Mouse (Mus musculus): ENCODE measurements around the gene Scel. TPM values are rescaled to one million over a fixed set of nuclear protein-coding genes. Genes with fewer than 3 reads are reported as not detected.

The Scel gene
- polyA plus RNA-seq, 1 experiment: not detected

DNA sequence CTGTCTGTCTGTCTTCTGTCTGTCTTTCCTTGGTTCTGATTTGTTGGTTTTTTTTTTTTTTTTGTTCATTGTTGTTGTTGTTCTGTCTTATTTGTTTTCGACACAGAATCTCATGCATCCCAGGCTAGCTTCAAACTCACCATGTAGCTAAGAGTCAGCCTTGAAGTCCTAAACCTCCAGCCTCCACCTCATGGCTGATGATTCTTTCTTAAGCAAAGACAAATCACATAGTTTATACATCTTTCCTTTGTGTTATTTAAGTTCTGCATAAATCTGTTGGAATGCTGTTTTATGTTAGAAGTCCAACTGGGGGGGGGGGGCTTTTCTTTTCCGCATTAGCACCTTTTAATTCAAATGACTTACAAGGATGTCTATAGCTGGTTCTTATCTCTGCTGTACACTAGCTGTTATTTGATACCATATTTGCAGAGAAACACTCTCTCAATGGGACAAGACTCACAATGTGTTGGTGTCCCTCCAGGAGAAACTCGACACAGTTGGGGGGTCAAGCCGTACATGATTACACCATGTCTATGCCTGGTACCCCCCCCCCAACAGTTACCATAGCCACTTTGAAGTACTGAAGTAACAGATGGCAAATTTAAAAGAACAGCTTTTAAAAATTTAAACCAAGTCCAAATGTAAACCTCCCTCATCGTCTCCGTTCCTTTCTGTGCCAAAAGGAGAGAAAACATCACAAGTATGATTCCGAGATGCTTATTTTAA is 116.7 kb downstream of the Scel start:
- H3K27me3 ChIP-seq (ENCODE audit: control insufficient read depth, insufficient read depth, low read length): no peaks in the 10 kb centered on the region
- 76% methylated on average over 7 of the region's 7 CpGs for WGBS
- no peak for TF ChIP-seq CTCF (IDR thresholded peaks at IDR 0.05; ENCODE audit: extremely low read depth, insufficient read length, insufficient replicate concordance, low read depth, low read length)
- TF ChIP-seq POLR2A (IDR thresholded peaks at IDR 0.05; ENCODE audit: low read depth, low read length): no peak
- H3K36me3 ChIP-seq (ENCODE audit: control insufficient read depth, insufficient read depth, low read length): no peaks in the 10 kb centered on the region
- no peak overlapping the region for H3K4me3 ChIP-seq (ENCODE audit: low read depth, low read length)
- H3K27ac ChIP-seq (ENCODE audit: insufficient read depth, low read depth, low read length): no peak overlapping the region
- H3K4me1 ChIP-seq (ENCODE audit: control insufficient read depth, insufficient read depth, insufficient read length, low read length): no peaks in the 10 kb centered on the region

DNA sequence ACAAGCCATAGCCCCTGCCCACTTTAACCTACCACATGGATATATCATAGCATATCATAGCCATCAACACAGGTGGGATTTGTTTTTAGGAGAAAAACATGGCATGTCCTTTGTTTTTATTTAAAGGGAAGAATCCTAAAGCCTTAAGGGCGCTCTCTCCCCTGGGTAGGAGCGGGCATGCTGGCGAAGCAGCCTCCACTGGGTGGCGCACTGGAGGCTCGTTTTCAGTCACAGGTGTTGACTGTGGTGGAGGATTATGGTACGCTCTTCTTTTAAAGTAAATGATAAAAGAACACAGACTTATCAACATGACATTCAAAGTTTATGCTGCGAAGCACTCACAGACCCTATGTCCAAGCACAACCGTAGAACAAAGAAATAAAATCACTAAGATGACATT is 117.4 kb downstream of the Scel start:
- Histone ChIP-seq H3K27ac (ENCODE audit: insufficient read depth, low read depth, low read length) (no peak overlapping the region), H3K4me1 (ENCODE audit: control insufficient read depth, insufficient read depth, insufficient read length, low read length) (no peaks in the 10 kb centered on the region), H3K4me3 (ENCODE audit: low read depth, low read length) (no peak overlapping the region), H3K36me3 (ENCODE audit: control insufficient read depth, insufficient read depth, low read length) (no peaks in the 10 kb centered on the region), H3K27me3 (ENCODE audit: control insufficient read depth, insufficient read depth, low read length) (no peaks in the 10 kb centered on the region)
- TF ChIP-seq POLR2A (IDR thresholded peaks at IDR 0.05; ENCODE audit: low read depth, low read length): no peak
- TF ChIP-seq CTCF (IDR thresholded peaks at IDR 0.05; ENCODE audit: extremely low read depth, insufficient read length, insufficient replicate concordance, low read depth, low read length): peak; percentile 24; the same call in 1 of the 2 replicates
- WGBS: 82% methylated on average over 8 of the region's 8 CpGs

DNA sequence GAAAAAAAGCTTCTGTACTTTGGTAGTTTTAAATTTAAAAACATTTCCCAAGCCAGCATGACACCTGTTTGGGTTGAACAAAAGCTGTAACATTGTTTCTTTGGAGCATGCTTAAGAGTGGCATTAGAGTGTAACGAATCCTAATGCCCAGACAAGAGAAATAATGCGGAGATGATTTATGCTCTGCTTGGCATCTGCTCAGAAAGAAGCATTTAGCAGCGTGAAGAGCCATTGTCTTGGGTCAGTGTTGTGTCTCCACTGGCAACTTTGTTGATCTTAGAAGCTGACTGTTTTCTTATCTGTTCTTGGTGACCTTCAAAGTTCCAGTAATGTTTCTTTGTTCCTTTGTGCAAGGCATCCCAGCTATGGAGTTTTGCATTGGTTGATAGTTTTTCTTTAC is 130.8 kb downstream of the Scel start:
- Histone ChIP-seq H3K4me3 (ENCODE audit: low read depth, low read length) (no peak overlapping the region), H3K4me1 (ENCODE audit: control insufficient read depth, insufficient read depth, insufficient read length, low read length) (no peaks in the 10 kb centered on the region), H3K27me3 (ENCODE audit: control insufficient read depth, insufficient read depth, low read length) (no peaks in the 10 kb centered on the region), H3K36me3 (ENCODE audit: control insufficient read depth, insufficient read depth, low read length) (no peaks in the 10 kb centered on the region), H3K27ac (ENCODE audit: insufficient read depth, low read depth, low read length) (no peak overlapping the region)
- 71% methylated on average over 3 of the region's 3 CpGs for WGBS
- TF ChIP-seq POLR2A (IDR thresholded peaks at IDR 0.05; ENCODE audit: low read depth, low read length) (no peak), CTCF (IDR thresholded peaks at IDR 0.05; ENCODE audit: extremely low read depth, insufficient read length, insufficient replicate concordance, low read depth, low read length) (no peak)

DNA sequence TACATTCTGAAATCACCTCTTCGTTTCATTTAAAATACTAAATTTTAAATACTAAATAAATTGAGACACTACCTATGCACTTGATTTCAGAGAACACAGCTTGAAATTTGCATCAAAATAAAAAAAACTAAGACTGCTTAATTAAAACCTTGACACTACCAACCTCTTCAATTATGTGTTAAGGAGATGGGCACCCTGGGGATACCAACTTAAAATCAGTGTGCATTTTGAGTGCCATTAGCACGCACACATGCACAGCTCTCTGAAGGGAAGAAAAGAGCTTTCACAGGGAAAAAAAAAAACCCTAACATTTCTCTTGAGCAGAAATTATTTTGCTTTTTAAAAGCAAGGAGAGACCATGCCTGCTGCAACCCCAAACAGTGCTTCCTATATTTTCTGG is 134.8 kb downstream of the Scel start:
- H3K4me3 ChIP-seq (ENCODE audit: low read depth, low read length): no peak overlapping the region
- TF ChIP-seq CTCF (IDR thresholded peaks at IDR 0.05; ENCODE audit: extremely low read depth, insufficient read length, insufficient replicate concordance, low read depth, low read length) (no peak), POLR2A (IDR thresholded peaks at IDR 0.05; ENCODE audit: low read depth, low read length) (no peak)
- H3K27me3 ChIP-seq (ENCODE audit: control insufficient read depth, insufficient read depth, low read length): peaks cover 4% of the 10 kb centered on the region; the same call in 1 of the 2 replicates
- no peaks in the 10 kb centered on the region for H3K36me3 ChIP-seq (ENCODE audit: control insufficient read depth, insufficient read depth, low read length)
- WGBS: 90% methylated on average over 2 of the region's 2 CpGs
- H3K4me1 ChIP-seq (ENCODE audit: control insufficient read depth, insufficient read depth, insufficient read length, low read length): peaks cover 7% of the 10 kb centered on the region
- H3K27ac ChIP-seq (ENCODE audit: insufficient read depth, low read depth, low read length): no peak overlapping the region

DNA sequence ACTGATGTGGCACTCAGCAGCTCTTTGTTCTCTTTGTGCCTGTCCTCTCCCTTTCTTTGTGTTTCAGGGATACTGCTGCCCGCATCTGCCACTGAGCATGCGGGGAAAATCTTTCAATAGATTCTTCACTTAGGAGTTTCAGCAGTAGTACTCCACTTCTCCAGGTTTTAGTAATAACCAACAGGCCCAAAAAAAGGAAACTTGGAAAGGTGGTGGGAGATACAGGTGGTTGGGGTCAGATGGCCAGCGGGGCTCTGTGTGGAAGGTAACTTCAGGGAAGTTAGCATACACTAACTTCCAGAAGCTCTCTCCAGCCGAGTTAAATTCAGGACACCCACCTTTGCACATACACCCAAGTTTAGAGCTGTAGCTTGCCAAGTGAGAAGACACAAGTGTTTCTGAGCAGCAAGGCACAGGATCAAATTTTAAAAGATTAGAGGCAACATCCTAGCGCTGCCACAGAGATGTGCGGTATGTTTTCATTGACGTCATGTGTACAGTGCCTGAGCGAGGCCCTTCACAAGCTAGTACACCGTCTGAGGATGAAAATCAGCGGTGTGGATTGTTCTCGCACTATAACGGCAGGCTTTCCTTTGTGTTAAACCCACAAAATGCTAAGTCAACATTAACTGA is 135.6 kb downstream of the Scel start:
- no peak for TF ChIP-seq CTCF (IDR thresholded peaks at IDR 0.05; ENCODE audit: extremely low read depth, insufficient read length, insufficient replicate concordance, low read depth, low read length)
- TF ChIP-seq POLR2A (IDR thresholded peaks at IDR 0.05; ENCODE audit: low read depth, low read length): no peak
- WGBS: 34% methylated on average over 12 of the region's 12 CpGs

DNA sequence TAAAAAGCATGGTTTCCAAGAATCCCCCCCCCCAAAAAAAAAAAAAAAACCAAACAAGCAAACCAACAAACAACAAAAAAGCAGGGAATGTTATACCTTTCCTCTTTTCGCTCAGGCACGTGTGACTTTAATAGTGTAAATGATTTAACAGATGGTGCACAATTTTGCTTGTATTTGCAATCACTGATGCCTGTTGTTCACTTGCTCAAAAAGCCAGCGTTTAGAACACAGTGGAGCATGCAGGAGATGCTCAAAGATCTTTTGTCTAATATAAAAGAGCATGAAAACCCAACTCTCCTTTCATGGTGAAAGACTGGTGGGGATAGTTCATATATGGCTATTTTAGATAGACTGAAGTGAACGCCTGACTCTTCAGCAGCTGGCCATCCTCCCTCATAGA is 136.2 kb downstream of the Scel start:
- WGBS: 44% methylated on average over 4 of the region's 4 CpGs
- no peak overlapping the region for H3K4me3 ChIP-seq (ENCODE audit: low read depth, low read length)
- no peak for TF ChIP-seq POLR2A (IDR thresholded peaks at IDR 0.05; ENCODE audit: low read depth, low read length)
- TF ChIP-seq CTCF (IDR thresholded peaks at IDR 0.05; ENCODE audit: extremely low read depth, insufficient read length, insufficient replicate concordance, low read depth, low read length): no peak
- H3K27ac ChIP-seq (ENCODE audit: insufficient read depth, low read depth, low read length): no peak overlapping the region
- no peaks in the 10 kb centered on the region for H3K36me3 ChIP-seq (ENCODE audit: control insufficient read depth, insufficient read depth, low read length)
- peaks cover 4% of the 10 kb centered on the region; the same call in 1 of the 2 replicates for H3K27me3 ChIP-seq (ENCODE audit: control insufficient read depth, insufficient read depth, low read length)
- peaks cover 7% of the 10 kb centered on the region for H3K4me1 ChIP-seq (ENCODE audit: control insufficient read depth, insufficient read depth, insufficient read length, low read length)

More for the DNA sequence above, 135.6 kb downstream of the Scel start:
- Histone ChIP-seq H3K4me3 (ENCODE audit: low read depth, low read length) (no peak overlapping the region), H3K27ac (ENCODE audit: insufficient read depth, low read depth, low read length) (no peak overlapping the region), H3K4me1 (ENCODE audit: control insufficient read depth, insufficient read depth, insufficient read length, low read length) (peaks cover 7% of the 10 kb centered on the region), H3K27me3 (ENCODE audit: control insufficient read depth, insufficient read depth, low read length) (peaks cover 4% of the 10 kb centered on the region; the same call in 1 of the 2 replicates), H3K36me3 (ENCODE audit: control insufficient read depth, insufficient read depth, low read length) (no peaks in the 10 kb centered on the region)

DNA sequence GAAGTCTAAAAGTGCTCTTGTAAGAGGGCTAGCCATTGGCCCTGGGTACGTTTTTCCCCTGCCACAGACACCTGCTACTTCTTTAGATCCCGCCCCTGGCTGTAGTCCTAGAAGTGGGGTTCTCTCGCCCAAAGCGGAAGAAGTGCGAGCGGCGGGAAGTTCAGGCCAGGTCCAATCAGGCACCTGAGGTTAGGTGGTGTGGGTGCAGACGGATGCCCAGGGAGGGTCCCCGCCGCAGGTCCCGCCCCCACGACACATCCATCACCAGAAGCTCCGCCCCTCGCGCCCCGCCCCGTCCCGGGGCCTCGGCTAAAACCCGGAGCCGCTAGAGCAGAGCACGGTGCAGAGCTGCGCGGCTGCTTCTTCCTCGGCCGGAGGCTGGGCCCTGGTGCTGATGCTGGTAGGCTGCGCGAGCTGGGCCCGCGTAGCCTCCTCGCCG is 136.8 kb downstream of the Scel start, which contains the start of gene Slain1:
Gene Slain1 (plus strand): TSS at position 333 of the 439 bp plus-strand sequence.
- Histone ChIP-seq H3K4me3 (ENCODE audit: low read depth, low read length) (peak within 1 kb of the TSS; percentile 95), H3K36me3 (ENCODE audit: control insufficient read depth, insufficient read depth, low read length) (no peaks in the 10 kb centered on the region), H3K27ac (ENCODE audit: insufficient read depth, low read depth, low read length) (peak within 1 kb of the TSS; percentile 60), H3K4me1 (ENCODE audit: control insufficient read depth, insufficient read depth, insufficient read length, low read length) (peaks cover 7% of the 10 kb centered on the region), H3K27me3 (ENCODE audit: control insufficient read depth, insufficient read depth, low read length) (peaks cover 4% of the 10 kb centered on the region; the same call in 1 of the 2 replicates)
- WGBS: 1% methylated on average over 32 of the region's 32 CpGs
- TF ChIP-seq POLR2A (IDR thresholded peaks at IDR 0.05; ENCODE audit: low read depth, low read length) (peak; percentile 79), CTCF (IDR thresholded peaks at IDR 0.05; ENCODE audit: extremely low read depth, insufficient read length, insufficient replicate concordance, low read depth, low read length) (no peak)
